Mouse (Mus musculus): Measurements from ENCODE around the gene Hint2. TPM values are rescaled to one million over a fixed set of nuclear protein-coding genes. Genes with fewer than 3 reads are reported as not detected.

Hint2 gene
- total RNA-seq, 2 experiments from 2014 or later = 23.8 to 27.9 TPM

GRCm38 (mm10) chr4:43655656-43656338 lies 469 bp downstream of the Hint2 start:
- ATAC-seq (ENCODE audit: poor library complexity, severe bottlenecking) = no peak

DNA sequence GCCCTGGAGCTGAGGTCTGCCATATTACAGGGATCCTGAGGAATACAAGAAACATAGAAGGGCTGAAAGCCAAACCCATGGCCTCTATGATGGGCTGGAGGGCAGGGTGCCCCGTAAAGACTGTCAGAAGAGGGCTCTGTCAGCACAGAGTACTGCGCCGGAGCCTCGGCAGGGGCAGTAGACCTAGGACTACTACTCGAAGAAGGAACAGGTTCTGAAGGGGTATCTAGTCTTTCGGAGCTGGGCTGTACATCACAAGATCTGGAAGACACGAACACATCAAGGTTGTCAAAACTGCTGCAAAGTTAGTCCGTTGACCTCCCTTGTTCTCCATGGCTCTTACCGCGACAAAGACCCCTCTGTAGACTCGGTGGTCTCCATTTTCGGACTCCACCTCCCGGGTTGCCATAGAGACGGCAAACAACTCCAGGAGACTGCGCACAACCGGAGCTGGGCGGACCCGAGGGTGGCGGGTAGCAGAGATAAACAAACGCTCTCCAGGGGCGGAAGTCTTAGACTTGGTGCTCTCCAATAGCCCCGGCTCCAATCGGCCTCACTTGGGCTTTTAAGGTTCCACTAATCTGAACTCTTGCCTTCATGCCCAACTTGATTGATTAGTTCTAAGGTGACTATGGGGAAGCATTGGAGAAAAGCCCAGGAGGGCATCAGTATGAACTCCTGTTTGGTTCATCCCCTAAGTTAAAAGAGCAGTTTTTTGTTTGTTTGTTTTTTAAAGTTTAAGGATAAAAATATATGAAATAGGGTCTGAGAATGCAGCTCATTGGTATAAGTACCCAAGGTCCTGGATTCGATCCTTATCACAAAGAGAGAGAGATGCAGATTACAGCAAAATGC lies 2.9 kb downstream of the Hint2 start, which contains the start of gene Spag8:
TSS of gene Spag8 (minus strand) at position 434 of the 855 bp plus-strand sequence.
- no peak for ATAC-seq (ENCODE audit: poor library complexity, severe bottlenecking)

GRCm38 (mm10) chr4:43652726-43653125 lies 3.5 kb downstream of the Hint2 start:
- ATAC-seq (ENCODE audit: poor library complexity, severe bottlenecking) = no peak

DNA sequence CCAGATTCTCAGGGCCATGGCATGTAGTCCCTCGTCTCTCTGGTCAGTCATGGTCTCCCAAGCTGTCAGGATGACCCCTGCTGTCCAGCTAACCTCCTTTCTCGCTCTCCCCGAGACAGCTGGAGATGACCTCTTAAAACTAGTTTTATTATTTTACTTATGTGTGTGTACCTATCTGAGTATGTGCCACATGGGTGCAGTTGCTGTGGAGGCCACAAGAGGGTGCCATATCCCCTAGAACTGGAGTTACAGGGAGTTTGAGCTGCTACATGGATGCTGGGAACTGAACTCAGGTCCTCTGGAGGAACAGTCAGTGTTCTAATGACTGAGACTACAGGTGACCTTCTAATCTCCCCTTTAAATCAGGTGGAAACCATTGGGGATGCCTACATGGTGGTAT lies 6.5 kb downstream of the Hint2 start:
- ATAC-seq (ENCODE audit: poor library complexity, severe bottlenecking) = no peak

GRCm38 (mm10) chr4:43640491-43640890 lies 15.8 kb downstream of the Hint2 start:
- no peak for ATAC-seq (ENCODE audit: poor library complexity, severe bottlenecking)

- ATAC-seq (ENCODE audit: poor library complexity, severe bottlenecking) = no peak
Measured at GRCm38 (mm10) chr4:43640076-43640475, 16.2 kb downstream of the Hint2 start.

DNA sequence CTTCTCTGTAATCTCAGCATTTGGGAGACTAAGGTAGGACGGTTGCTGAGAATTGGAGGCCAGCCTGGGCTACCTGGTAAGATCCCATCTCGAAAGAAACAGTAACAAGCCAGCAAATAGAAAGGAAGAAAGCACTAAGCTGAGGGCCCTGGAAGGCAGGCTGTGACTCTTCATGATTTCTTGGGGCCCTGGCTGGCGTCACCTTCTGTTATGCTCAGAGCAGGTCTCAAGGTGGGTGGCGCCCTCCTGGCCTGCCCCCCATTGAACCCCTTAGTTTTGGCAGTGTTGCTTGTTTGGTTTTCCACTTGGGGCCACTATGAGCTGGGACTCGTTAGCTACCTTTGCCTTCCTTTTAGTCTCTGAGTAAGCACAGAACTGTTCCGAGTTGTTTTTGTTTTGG lies 19.5 kb downstream of the Hint2 start:
- ATAC-seq (ENCODE audit: poor library complexity, severe bottlenecking) = no peak

- no peak for ATAC-seq (ENCODE audit: poor library complexity, severe bottlenecking)
Measured at GRCm38 (mm10) chr4:43634621-43635374, 21.5 kb downstream of the Hint2 start.

DNA sequence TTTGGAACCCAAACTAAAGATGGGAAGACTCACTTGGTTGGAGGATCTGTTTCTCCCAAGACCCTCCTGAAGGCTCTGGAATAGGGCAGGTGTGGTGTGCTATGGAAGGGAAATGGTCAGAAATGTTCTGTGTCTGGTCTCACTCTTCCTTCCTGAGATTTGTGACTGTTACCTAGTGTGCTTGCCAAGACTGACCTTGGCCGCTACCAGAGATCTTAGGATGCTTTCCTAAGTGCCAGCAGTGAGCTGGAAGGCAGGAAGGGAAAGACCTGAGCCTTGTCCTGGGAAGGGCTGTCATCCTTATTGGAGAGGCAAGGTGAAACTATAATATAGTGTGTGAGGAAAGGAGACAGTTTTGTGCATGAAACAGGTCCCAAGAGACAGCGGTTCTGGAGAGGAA lies 22.5 kb downstream of the Hint2 start:
- ATAC-seq (ENCODE audit: poor library complexity, severe bottlenecking) = no peak

GRCm38 (mm10) chr4:43633296-43633695 lies 23.0 kb downstream of the Hint2 start:
- ATAC-seq (ENCODE audit: poor library complexity, severe bottlenecking) = no peak

- ATAC-seq (ENCODE audit: poor library complexity, severe bottlenecking) = no peak
Measured at GRCm38 (mm10) chr4:43631956-43632920, 24.0 kb downstream of the Hint2 start.

DNA sequence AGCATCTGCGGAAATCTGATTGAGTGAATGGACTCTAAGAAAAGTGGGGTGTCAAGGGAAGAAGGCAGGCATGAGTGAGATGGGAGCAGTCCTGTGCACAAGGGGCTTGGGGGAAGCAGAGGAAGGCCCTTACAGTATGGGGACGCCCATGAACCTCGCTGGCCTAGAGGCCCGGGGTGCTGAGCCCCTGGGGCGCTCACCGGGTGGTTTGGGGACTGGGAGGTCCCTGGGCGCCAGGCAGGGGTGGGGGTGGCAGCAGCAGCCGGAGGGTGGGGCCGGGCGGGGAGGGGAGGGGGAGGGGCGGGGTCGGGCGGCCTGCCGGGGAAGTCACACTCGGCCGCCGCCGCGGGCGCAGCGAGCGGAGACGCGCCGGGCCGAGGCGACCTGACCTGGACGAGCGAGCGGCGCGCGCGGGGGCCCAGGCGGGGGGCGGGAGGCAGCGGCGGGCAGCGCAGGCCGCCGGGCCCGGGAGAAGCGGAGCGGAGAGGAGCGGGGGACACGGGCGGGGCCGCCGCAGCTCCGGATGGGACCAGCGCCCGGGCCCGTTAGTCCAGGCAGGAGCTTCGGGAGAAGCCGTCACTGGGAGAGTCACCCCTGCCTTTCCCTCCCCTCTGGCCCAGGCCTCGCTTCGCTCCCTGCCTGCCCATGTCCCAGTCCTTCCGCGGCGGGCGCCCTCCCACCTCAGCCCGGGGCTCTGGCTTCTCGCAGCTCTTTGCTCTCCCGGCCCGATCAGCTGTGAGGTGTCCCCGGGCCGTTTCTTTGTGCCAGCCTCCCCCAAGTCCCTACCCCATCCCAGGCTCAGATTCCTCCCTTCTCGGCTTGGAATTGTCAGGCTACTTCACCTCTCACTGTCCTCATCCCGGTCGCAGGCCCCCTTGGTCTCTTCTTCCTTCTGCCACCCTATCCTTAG lies 25.0 kb downstream of the Hint2 start, which contains the start of gene Npr2:
TSS of gene Npr2 (plus strand) at position 890 of the 910 bp plus-strand sequence.
- ATAC-seq (ENCODE audit: poor library complexity, severe bottlenecking) = peak; percentile 13; the same call in 1 of the 2 replicates

DNA sequence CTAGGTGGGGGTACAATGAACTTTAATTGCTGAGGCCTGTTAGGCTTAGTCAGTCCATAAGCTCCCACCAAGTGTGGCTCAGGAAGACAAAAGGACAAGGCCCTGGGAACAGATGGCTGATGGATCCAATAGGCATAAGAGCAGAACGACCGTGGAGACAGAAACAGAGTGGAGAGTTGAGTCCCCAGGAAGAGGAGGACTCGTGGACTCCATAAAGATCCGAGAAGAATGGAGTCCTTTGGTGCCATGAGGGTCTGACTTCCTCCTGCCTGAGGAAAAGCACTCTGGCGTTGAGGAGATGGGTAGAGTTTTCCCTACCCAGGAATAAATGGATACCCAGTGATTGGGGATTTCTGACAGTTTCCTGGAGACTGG lies 25.6 kb downstream of the Hint2 start:
- ATAC-seq (ENCODE audit: poor library complexity, severe bottlenecking) = no peak; the same call in 1 of the 2 replicates

- ATAC-seq (ENCODE audit: poor library complexity, severe bottlenecking) = peak; percentile 91
Measured at GRCm38 (mm10) chr4:43630030-43630581, 26.2 kb downstream of the Hint2 start.

GRCm38 (mm10) chr4:43629106-43629817 lies 27.0 kb downstream of the Hint2 start:
- ATAC-seq (ENCODE audit: poor library complexity, severe bottlenecking) = no peak

GRCm38 (mm10) chr4:43620146-43620778 lies 36.0 kb downstream of the Hint2 start:
- no peak for ATAC-seq (ENCODE audit: poor library complexity, severe bottlenecking)

DNA sequence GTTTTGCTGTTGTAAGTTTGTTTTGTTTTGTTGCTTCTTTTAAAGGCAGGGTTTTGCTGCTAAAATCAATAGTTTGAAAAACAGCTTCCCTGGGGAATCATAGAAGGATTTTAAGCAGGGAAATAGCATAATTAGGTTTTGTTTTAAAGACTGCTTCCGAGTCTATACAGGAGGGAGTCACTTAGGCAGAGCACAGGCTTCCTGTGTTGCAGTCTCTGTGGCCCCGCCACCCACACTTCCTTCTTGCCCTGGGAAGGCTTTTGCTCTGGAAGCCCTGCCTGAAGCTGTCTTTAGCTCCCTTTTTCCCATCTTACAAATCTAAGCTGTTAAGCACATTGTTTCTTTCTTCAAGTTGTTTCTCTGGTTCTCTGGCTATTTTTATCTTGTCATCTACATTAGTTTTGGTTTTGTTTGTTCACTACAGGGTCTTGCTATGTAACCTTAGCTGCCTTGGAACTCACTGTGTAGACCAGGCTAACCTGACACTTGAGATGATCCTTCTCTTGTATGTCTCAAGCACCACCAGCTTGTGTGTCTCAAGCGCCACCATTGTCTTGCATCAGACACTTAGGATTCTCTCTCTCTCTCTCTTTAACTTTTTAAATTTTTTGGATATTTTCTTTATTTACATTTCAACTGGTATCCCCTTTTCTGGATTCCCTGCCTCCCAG lies 43.1 kb downstream of the Hint2 start:
- ATAC-seq (ENCODE audit: poor library complexity, severe bottlenecking) = peak; percentile 84

Data from megakaryocyte, adult 5-6 weeks (primary cell).